Mouse (Mus musculus): ENCODE measurements around the gene Tspan17. TPM values are rescaled to one million over a fixed set of nuclear protein-coding genes. Genes with fewer than 3 reads are reported as not detected.

The Tspan17 gene
- polyA plus RNA-seq (2014; fragmentation: Illumina TruSeq; extraction: RNeasy Lipid Tissue Mini Kit (QIAGEN cat#74804); ENCODE audit: low read depth, low replicate concordance), result 5.2 TPM

DNA sequence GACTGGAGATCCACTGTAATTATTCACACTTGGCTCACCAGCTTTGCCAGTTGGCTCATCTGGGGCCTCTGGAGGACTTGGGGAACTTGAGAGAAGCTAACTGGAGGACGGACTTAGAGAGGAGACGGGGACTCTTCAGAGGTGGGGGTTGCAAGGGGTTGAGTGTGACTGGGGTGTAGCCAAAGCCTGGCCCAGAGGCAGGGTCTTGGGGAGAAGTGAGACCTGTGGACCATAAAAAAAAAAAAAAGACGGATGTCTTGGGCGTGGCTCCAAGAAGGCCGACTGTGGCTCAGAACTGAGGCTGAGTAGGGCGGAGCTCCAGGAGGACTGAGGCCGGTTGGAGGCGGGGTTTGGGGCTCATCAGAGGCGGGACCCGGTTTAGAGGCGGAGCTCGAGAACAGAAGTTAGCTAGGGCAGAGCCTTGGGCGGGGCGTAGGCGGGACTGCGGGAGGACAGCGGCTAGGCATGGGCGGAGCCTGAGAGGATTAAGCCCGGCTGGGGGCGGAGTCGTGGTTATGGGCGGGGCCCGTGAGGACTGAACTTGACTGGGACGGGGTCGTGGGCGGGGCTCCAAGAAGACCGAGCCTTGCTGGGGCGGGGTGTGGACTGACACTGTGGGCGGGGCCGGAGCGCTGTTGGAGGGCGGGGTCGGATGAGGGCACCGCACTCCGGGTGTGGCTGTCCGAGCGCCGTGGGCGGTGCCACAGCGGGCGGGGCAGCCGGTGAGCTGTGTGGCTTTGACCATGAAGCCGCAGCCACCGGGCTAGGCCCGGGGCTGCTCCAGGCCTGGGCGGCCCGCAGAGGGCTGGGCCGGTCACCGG is at the start of gene Tspan17:
TSS of gene Tspan17 (plus strand) at position 638 of the 821 bp plus-strand sequence.

DNA sequence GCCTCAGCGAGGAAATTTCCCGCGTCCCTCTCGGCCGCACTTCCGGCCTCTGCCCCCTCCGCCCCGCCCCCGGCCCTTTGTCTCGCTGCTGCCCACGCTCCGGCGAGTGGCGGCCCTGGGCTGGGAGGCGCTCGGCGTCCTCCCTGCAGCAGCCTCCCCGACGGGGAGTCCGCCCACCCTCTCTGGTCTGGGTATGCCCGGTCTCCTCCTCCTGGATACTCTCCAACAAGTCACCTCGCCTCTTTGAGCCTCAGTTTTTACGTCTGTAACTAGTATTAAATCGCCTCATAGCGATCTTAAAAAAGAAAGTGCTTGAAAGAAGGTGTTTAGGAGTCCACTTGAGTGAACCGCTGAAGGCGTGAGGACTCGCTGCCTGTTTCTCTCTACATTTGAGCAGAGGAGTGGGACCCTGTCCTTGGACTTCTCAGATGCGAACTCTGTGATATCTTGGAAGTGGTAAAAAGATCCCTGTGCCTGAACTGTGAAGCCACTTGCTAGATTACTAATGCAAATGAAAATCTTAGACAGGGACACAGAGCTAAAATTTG is 39.2 kb upstream of the Tspan17 start, which contains the start of gene Gprin1:
TSS of gene Gprin1 (minus strand) at position 11 of the 548 bp plus-strand sequence.

DNA sequence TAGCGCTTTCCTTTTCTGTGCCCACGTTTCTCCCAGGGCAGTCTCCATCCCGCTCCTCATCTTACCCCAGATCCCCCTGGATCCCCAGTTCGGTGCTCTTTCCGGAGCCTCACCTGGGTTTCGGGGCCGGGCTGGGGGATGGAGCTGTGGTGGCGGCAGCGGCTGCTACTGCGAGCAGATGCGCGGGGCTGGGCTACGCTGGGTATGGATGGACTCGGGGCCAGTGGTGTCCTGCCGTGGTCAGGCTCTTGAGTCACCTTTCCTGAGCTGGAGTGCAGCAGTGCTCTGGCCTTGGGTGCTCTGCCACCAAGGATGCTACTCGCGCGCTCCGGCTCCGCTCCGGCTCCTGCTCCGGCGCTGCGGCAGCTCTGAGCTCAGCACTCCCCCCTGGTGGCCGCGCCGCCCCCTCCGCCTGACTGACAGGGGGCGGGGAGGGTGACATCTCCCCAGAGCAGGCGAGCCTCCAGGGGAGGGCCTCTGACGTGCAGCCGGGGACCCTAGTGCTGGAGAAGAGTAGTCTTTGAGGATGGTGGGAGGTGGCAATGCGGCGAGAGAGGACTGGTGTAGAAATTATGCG is 22.9 kb upstream of the Tspan17 start, which contains the start of gene Sncb:
TSS of gene Sncb (minus strand) at position 404 of the 577 bp plus-strand sequence.

DNA sequence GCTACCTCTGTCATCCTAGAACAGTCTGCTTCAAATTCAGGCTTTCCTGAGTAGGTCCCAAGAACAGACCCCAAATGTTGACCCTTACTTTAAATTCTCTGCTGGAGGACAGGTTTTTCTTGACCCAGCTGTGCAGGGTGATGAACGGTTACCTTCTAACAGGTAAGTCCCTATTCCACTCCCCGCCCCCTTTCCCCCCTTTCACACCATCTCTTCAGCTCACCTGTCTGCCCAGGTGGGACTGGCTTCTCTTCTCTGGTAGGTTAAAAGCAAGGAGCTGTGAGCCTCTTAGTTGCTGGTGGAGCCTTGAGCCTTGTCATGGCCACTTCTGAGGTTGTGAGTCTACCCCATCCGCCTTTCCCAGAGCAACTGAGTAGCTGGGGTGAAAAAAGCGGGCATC is 5.5 kb upstream of the Tspan17 start, which contains the start of gene Eif4e1b:
TSS of gene Eif4e1b (plus strand) at position 301 of the 400 bp plus-strand sequence.

Other genes starting within 250 kb of the Tspan17 start
- 44.5 TPM for gene 4833439L19Rik, start 223.9 kb upstream of the Tspan17 start, polyA plus RNA-seq (2014; fragmentation: Illumina TruSeq; extraction: RNeasy Lipid Tissue Mini Kit (QIAGEN cat#74804); ENCODE audit: low read depth, low replicate concordance)
- gene Arl10, start 214.4 kb upstream of the Tspan17 start, polyA plus RNA-seq (2014; fragmentation: Illumina TruSeq; extraction: RNeasy Lipid Tissue Mini Kit (QIAGEN cat#74804); ENCODE audit: low read depth, low replicate concordance), result not detected
- 8.0 TPM for gene Nop16, start 199.3 kb upstream of the Tspan17 start, polyA plus RNA-seq (2014; fragmentation: Illumina TruSeq; extraction: RNeasy Lipid Tissue Mini Kit (QIAGEN cat#74804); ENCODE audit: low read depth, low replicate concordance)
- gene Higd2a, start 199.2 kb upstream of the Tspan17 start, polyA plus RNA-seq (2014; fragmentation: Illumina TruSeq; extraction: RNeasy Lipid Tissue Mini Kit (QIAGEN cat#74804); ENCODE audit: low read depth, low replicate concordance), result 10.6 TPM
- 5.6 TPM for gene Cltb, start 178.0 kb upstream of the Tspan17 start, polyA plus RNA-seq (2014; fragmentation: Illumina TruSeq; extraction: RNeasy Lipid Tissue Mini Kit (QIAGEN cat#74804); ENCODE audit: low read depth, low replicate concordance)
- gene Faf2, start 167.6 kb upstream of the Tspan17 start, polyA plus RNA-seq (2014; fragmentation: Illumina TruSeq; extraction: RNeasy Lipid Tissue Mini Kit (QIAGEN cat#74804); ENCODE audit: low read depth, low replicate concordance), result 59.8 TPM
- 11.5 TPM for gene Rnf44, start 95.5 kb upstream of the Tspan17 start, polyA plus RNA-seq (2014; fragmentation: Illumina TruSeq; extraction: RNeasy Lipid Tissue Mini Kit (QIAGEN cat#74804); ENCODE audit: low read depth, low replicate concordance)
- 0.14 TPM for gene Cdhr2, start 87.9 kb upstream of the Tspan17 start, polyA plus RNA-seq (2014; fragmentation: Illumina TruSeq; extraction: RNeasy Lipid Tissue Mini Kit (QIAGEN cat#74804); ENCODE audit: low read depth, low replicate concordance)
- gene Gprin1, start 39.5 kb upstream of the Tspan17 start, polyA plus RNA-seq (2014; fragmentation: Illumina TruSeq; extraction: RNeasy Lipid Tissue Mini Kit (QIAGEN cat#74804); ENCODE audit: low read depth, low replicate concordance), result not detected
- not detected for gene Sncb, start 22.8 kb upstream of the Tspan17 start, polyA plus RNA-seq (2014; fragmentation: Illumina TruSeq; extraction: RNeasy Lipid Tissue Mini Kit (QIAGEN cat#74804); ENCODE audit: low read depth, low replicate concordance)
- gene Eif4e1b, start 5.4 kb upstream of the Tspan17 start, polyA plus RNA-seq (2014; fragmentation: Illumina TruSeq; extraction: RNeasy Lipid Tissue Mini Kit (QIAGEN cat#74804); ENCODE audit: low read depth, low replicate concordance), result not detected
- not detected for gene Unc5a, start 160.0 kb downstream of the Tspan17 start, polyA plus RNA-seq (2014; fragmentation: Illumina TruSeq; extraction: RNeasy Lipid Tissue Mini Kit (QIAGEN cat#74804); ENCODE audit: low read depth, low replicate concordance)
- not detected for gene Hk3, start 232.0 kb downstream of the Tspan17 start, polyA plus RNA-seq (2014; fragmentation: Illumina TruSeq; extraction: RNeasy Lipid Tissue Mini Kit (QIAGEN cat#74804); ENCODE audit: low read depth, low replicate concordance)

Data from testis, adult 10 weeks (tissue).